Mouse (Mus musculus): ENCODE results near the gene Rft1. TPM values are rescaled to one million over a fixed set of nuclear protein-coding genes. Genes with fewer than 3 reads are reported as not detected.
"Not testable (repeated sequence)": the region's sequence is repeated elsewhere in the genome, so short reads cannot be mapped to it uniquely, and the experiment has no call there.

Gene Rft1
- polyA plus RNA-seq, 1 experiment from 2014 or later, result 8.8 TPM

DNA sequence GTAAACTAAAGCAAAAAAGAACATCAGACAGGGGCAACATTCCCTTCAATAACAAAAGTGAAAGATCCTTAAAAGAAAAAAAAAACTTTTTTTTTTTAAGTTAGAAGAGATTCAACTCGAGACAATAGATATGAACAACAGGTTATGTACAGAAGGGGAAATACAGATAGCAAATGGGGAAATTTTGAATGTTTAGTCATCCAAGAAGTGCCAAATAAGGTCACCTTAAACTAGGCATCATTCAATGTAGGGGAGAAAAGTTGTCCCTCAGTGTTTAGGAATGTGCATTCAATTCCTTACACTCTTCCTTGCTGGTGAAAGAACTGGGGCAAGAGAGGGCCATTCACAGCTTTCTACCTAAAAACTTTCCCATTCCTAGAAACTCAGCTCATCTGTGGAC is 59.6 kb downstream of the Rft1 start:
- Histone ChIP-seq H3K27me3 (0 out of 2 replicates have a peak, but pooled peaks cover 12% of the 10 kb centered on the region), H3K4me3 (no peak overlapping the region), H3K9me3 (replicated peaks) (no peaks in the 10 kb centered on the region), H3K9ac (no peak overlapping the region), H3K27ac (no peak overlapping the region), H3K4me2 (no peak overlapping the region), H3K4me1 (replicated peaks) (peaks cover 10% of the 10 kb centered on the region; the same call in 1 of the 2 replicates), H3K36me3 (no peaks in the 10 kb centered on the region)
- no peak for ATAC-seq (replicated peaks; ENCODE audit: insufficient number of reproducible peaks, insufficient read depth, low FRiP score, low read depth)
- 64% methylated on average over 1 of the region's 1 CpGs for WGBS

DNA sequence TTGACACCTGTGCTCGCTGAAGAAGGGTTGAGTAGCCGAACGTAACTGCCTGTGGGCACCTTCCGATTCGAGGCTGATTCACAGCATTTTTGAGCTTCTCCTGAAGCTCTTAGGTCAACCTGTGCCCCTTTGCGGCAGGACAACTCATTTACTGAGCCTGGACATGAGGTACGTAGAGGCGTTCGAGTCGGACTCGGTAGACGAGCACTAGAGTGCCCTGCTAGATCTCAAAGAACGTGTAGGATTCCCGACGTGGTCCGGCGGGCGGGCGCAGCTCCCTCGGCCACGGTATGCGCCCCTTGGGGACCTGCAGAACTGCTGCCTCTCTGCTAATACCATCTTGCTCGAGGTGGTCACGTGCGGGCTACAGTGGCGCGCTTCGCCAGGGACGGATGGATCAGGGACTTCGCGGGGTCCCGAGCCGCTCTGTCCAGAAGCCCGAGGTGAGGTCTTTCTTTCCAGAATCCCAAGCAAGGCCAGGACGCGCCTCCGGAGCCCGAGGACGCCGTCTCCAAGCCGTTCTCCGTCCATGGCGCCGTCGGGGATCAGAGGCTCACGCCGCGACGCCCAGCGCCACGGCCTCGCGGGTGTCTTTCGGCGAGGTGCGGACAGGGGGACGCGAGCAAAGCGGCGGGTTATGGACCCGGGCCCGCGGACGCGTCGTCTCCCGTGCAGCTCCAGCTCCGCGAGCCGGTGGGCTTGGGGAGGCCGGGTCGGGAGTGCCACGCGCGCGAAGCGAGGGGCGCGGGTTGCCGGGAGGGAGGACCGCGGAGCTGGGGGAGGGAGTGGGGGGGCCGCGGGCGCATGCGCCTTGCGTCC is 60.8 kb downstream of the Rft1 start, which contains the start of gene Sfmbt1:
Gene Sfmbt1 (plus strand): TSS at position 51 of the 819 bp plus-strand sequence.
- H3K27me3 ChIP-seq, result 0 out of 2 replicates have a peak, but pooled peaks cover 12% of the 10 kb centered on the region
- 1% methylated on average over 82 of the region's 87 CpGs for WGBS
- H3K9me3 ChIP-seq (replicated peaks), result no peaks in the 10 kb centered on the region
- H3K9ac ChIP-seq, result peak within 1 kb of the TSS; percentile 76
- peak within 1 kb of the TSS; percentile 93 for H3K4me3 ChIP-seq
- peak within 1 kb of the TSS; percentile 96 for H3K4me2 ChIP-seq
- peak; percentile 41 for ATAC-seq (replicated peaks; ENCODE audit: insufficient number of reproducible peaks, insufficient read depth, low FRiP score, low read depth)
- H3K36me3 ChIP-seq, result no peaks in the 10 kb centered on the region
- peaks cover 10% of the 10 kb centered on the region; the same call in 1 of the 2 replicates for H3K4me1 ChIP-seq (replicated peaks)
- H3K27ac ChIP-seq, result peak within 1 kb of the TSS; percentile 86

DNA sequence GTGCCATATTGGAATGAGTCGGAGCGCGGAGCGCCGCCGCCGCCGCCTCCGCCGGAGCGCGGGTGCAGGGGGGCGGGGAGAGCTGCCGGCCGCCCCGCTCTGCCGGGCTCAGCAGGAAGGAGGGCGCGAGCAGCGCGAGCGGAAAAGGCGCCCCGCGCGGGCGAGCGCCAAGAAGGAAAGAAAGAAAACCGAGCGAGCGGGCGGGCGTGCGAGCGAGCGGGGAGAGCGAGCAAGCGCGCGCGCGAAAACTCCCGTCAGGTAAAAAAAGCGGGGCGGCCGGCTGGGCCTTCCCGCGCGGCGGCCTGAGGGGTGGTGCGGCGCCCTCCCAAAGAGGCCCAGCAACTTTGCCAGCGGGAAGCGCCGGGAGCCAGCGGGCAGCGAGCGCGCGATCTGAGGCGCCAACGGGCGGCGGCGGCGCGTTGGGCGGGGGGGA is 61.5 kb downstream of the Rft1 start:
- ATAC-seq (replicated peaks; ENCODE audit: insufficient number of reproducible peaks, insufficient read depth, low FRiP score, low read depth), result peak; percentile 86
- under 1% methylated on average over 67 of the region's 68 CpGs for WGBS
- Histone ChIP-seq H3K27ac (peak overlapping the region; percentile 86), H3K36me3 (no peaks in the 10 kb centered on the region), H3K9ac (peak overlapping the region; percentile 76), H3K4me3 (peak overlapping the region; percentile 93), H3K4me2 (peak overlapping the region; percentile 96), H3K27me3 (0 out of 2 replicates have a peak, but pooled peaks cover 12% of the 10 kb centered on the region), H3K4me1 (replicated peaks) (peaks cover 10% of the 10 kb centered on the region; the same call in 1 of the 2 replicates), H3K9me3 (replicated peaks) (no peaks in the 10 kb centered on the region)

DNA sequence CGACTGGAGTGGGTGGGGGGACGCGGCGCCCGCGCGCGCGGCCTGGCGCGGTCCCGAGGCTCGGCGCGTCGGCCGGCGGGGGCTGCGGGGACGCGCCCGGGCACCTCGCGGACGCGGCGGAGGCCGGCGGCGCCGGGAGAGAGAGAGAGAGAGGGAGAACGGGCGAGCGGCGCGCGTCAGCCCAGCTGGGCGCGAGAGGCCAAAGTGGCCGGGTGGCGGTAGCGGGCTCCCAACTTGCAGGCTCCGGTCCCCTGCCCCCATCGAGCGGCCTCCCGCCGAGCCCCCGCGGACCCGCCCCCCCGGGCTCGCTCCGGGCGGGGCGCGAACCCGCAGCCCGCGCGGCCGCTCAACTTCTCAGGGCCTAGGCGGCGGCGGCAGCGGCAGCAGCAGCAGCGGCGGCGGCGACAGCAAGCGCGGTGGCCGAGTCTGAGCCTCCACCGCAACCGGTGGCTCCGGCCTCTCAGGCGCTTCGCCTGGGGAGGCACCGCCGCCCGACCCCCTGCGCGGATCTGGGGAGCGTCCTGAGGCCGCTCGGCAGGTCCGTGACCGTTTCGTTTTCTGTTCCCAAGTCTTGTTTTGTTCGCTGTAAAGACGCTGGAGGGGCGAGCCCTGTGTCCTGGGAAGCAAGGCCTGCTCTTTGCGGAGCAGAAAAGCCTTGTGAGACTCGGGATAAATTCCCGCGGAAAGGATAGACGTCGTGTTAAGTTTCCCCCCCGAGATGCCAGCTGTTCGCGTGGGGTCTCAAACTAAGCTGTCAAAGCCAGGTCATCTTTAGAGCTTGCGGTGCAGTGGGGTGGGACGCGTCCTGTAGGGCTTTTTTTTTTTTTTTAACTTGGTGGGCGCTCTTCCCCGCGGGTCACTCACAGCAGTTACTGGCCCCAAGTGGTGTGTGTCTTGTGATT is 62.1 kb downstream of the Rft1 start:
- Histone ChIP-seq H3K36me3 (no peaks in the 10 kb centered on the region), H3K9ac (peak overlapping the region; percentile 76), H3K9me3 (replicated peaks) (no peaks in the 10 kb centered on the region), H3K4me2 (peak overlapping the region; percentile 96), H3K27me3 (0 out of 2 replicates have a peak, but pooled peaks cover 12% of the 10 kb centered on the region), H3K27ac (peak overlapping the region; percentile 86), H3K4me1 (replicated peaks) (peaks cover 10% of the 10 kb centered on the region; the same call in 1 of the 2 replicates), H3K4me3 (peak overlapping the region; percentile 93)
- WGBS, result under 1% methylated on average over 73 of the region's 106 CpGs
- peak; percentile 75 for ATAC-seq (replicated peaks; ENCODE audit: insufficient number of reproducible peaks, insufficient read depth, low FRiP score, low read depth)

DNA sequence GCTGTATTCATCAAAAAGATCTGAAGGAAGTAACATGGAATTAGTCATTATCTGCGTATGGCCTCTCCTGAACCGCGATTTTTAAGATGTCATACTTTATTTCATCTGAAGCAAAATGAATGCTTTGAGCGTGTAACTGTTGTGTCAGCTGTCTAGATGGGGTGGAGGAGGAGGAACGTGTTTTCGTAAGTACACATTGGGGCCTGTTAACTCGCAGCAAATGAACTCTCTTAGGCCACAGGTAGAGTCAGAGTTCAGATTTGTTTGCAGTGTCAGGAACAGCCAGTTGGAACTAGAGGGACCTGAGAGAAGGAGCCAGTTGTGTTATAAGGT is 62.8 kb downstream of the Rft1 start:
- Histone ChIP-seq H3K9ac (peak overlapping the region; percentile 76; the same call in 1 of the 2 replicates), H3K4me3 (peak overlapping the region; percentile 93), H3K4me1 (replicated peaks) (peaks cover 10% of the 10 kb centered on the region; the same call in 1 of the 2 replicates), H3K9me3 (replicated peaks) (no peaks in the 10 kb centered on the region), H3K4me2 (peak overlapping the region; percentile 96), H3K27ac (no peak overlapping the region), H3K36me3 (no peaks in the 10 kb centered on the region), H3K27me3 (0 out of 2 replicates have a peak, but pooled peaks cover 12% of the 10 kb centered on the region)
- no peak for ATAC-seq (replicated peaks; ENCODE audit: insufficient number of reproducible peaks, insufficient read depth, low FRiP score, low read depth)
- 18% methylated on average over 7 of the region's 7 CpGs for WGBS

DNA sequence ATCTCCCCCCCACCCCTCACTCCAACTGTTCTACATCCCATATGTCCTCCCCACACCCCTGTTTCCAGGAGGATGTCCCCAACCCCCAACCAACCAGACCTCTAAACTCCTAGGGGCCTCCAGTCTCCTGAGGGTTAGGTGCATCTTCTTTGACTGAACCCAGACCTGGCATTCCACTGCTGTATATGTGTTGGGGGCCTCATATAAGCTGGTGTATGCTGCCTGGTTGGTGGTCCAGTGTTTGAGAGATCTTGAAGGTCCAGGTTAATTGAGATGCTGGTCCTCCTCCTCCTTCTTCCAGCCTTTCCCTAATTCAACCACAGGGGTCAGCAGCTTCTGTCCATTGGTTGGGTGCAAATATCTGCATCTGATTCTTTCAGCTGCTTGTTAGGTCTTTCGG is 64.5 kb downstream of the Rft1 start:
- not testable (repeated sequence) for ATAC-seq (replicated peaks; ENCODE audit: insufficient number of reproducible peaks, insufficient read depth, low FRiP score, low read depth); H3K4me3 ChIP-seq; H3K36me3 ChIP-seq; H3K4me2 ChIP-seq; H3K9me3 ChIP-seq (replicated peaks); H3K9ac ChIP-seq; H3K27ac ChIP-seq; H3K4me1 ChIP-seq (replicated peaks)
- H3K27me3 ChIP-seq, result 0 out of 2 replicates have a peak, but pooled peaks cover 12% of the 10 kb centered on the region
- WGBS, result 84% methylated on average over 1 of the region's 1 CpGs

DNA sequence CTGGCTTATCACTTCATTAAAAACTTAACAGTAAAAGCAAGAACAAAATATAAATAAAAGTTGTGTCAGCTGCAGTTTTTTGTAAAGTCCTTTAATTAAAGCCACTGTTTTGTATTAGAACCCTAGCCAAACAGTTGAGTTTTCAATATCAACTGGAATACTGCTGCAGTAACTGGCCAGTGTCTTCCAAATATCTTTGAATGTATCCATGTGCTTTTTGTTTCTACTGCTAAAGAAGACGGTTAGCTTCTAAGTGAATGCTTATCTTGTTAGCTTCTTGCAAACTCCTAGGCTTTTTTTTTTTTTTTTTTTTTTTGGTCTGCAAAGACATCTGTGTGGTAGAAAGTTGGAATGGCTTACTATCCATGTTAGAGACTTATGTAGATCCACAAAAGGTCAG is 65.4 kb downstream of the Rft1 start:
- Histone ChIP-seq H3K36me3 (no peaks in the 10 kb centered on the region), H3K9ac (no peak overlapping the region), H3K4me1 (replicated peaks) (peaks cover 10% of the 10 kb centered on the region; the same call in 1 of the 2 replicates), H3K27me3 (0 out of 2 replicates have a peak, but pooled peaks cover 7% of the 10 kb centered on the region), H3K9me3 (replicated peaks) (no peaks in the 10 kb centered on the region), H3K4me3 (no peak overlapping the region), H3K27ac (no peak overlapping the region), H3K4me2 (no peak overlapping the region)
- ATAC-seq (replicated peaks; ENCODE audit: insufficient number of reproducible peaks, insufficient read depth, low FRiP score, low read depth), result no peak
- WGBS, result 50% methylated on average over 1 of the region's 1 CpGs

DNA sequence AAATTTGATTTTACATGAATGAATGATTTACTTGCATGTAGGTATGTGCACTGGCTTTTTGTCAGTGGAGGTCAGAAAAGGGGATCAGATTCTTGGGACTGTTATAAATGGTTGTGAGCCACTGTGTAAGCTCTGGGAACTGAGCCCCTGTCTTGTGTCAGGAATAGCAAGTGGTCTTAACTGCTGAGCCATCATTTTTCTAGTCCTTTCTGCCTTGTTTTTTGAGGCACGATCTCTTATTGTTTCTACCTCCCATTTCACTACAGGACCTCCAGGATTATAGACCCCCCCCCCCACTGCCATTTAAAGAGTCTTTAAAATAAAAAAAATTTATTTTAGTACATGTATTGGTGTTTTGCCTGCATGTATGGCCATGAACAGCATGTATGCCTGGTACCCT is 67.7 kb downstream of the Rft1 start:
- Histone ChIP-seq H3K4me2 (no peak overlapping the region), H3K4me3 (no peak overlapping the region), H3K27ac (no peak overlapping the region), H3K4me1 (replicated peaks) (peaks cover 3% of the 10 kb centered on the region; the same call in 1 of the 2 replicates), H3K9me3 (replicated peaks) (no peaks in the 10 kb centered on the region), H3K36me3 (no peaks in the 10 kb centered on the region), H3K27me3 (no peaks in the 10 kb centered on the region), H3K9ac (no peak overlapping the region)
- ATAC-seq (replicated peaks; ENCODE audit: insufficient number of reproducible peaks, insufficient read depth, low FRiP score, low read depth), result no peak
- WGBS, result 77% methylated on average over 1 of the region's 1 CpGs

DNA sequence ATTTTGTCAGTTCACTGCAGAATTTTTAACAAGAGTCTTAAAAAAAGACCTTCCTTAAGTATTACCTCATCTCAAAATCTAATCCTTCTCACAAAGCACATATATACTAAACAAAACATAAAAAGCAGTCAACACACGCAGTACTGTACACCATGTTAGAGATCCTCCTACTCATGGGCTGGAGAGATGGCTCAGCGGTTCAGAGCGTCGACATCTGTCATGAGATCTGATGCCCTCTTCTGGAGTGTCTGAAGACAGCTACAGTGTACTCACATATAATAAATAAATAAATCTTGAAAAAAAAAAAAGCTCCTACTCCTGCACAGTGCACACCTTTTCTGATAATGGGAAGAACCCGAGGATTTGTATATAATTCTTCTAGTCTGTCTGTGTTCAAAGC is 68.2 kb downstream of the Rft1 start:
- Histone ChIP-seq H3K27me3 (no peaks in the 10 kb centered on the region), H3K27ac (no peak overlapping the region), H3K4me2 (no peak overlapping the region), H3K9me3 (replicated peaks) (no peaks in the 10 kb centered on the region), H3K36me3 (no peaks in the 10 kb centered on the region), H3K4me3 (no peak overlapping the region), H3K4me1 (replicated peaks) (no peaks in the 10 kb centered on the region), H3K9ac (no peak overlapping the region)
- no peak for ATAC-seq (replicated peaks; ENCODE audit: insufficient number of reproducible peaks, insufficient read depth, low FRiP score, low read depth)
- 70% methylated on average over 5 of the region's 5 CpGs for WGBS

DNA sequence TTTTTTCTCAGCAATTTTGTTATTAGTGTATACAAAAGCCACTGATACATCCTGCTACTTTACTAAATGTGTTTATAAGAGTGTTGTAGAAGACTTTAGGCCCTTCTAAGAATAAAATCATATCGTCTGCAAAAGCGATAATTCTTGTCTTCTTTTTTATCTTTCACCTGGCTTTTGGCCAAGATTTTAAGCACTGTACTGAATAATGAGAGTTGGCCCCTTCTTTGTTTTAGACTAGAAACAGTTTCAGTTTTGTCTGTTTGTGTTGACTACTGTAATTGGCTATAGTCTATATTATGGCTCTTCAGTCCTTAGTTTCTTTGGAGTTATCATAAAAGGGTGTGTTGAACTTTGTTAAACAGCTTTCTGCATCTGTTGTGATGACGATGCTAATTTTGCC is 77.7 kb downstream of the Rft1 start:
- Histone ChIP-seq H3K9me3 (replicated peaks) (no peaks in the 10 kb centered on the region), H3K4me3 (no peak overlapping the region), H3K27me3 (no peaks in the 10 kb centered on the region), H3K36me3 (no peaks in the 10 kb centered on the region), H3K4me2 (no peak overlapping the region), H3K27ac (no peak overlapping the region), H3K9ac (no peak overlapping the region), H3K4me1 (replicated peaks) (no peaks in the 10 kb centered on the region)
- ATAC-seq (replicated peaks; ENCODE audit: insufficient number of reproducible peaks, insufficient read depth, low FRiP score, low read depth), result no peak
- WGBS, result 51% methylated on average over 3 of the region's 3 CpGs

DNA sequence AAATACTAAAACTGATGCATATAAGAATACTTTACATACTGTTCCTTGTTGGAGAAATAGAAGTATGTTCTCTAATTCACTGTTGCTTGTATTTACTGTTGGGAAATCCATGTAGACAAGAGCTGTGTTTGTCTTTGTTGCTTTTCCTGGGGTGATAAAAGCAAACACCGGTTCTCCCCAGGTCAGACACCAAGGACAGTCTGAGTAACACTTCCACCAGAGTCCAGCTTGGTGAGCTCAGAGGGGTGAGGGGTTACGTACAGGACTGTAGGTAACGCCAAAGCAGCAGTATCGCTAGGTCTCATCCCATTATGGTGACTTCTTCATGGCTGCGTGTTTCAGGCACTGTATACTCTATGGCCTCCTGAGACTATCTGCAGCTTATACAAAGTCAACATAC is 80.5 kb downstream of the Rft1 start:
- Histone ChIP-seq H3K27me3 (no peaks in the 10 kb centered on the region), H3K4me3 (no peak overlapping the region), H3K4me1 (replicated peaks) (no peaks in the 10 kb centered on the region), H3K36me3 (no peaks in the 10 kb centered on the region), H3K4me2 (no peak overlapping the region), H3K27ac (no peak overlapping the region), H3K9ac (no peak overlapping the region), H3K9me3 (replicated peaks) (no peaks in the 10 kb centered on the region)
- ATAC-seq (replicated peaks; ENCODE audit: insufficient number of reproducible peaks, insufficient read depth, low FRiP score, low read depth), result no peak
- WGBS, result 93% methylated on average over 5 of the region's 5 CpGs
